Mouse (Mus musculus) intestine, embryonic 16.5 days (tissue): ENCODE data around the gene Nek8. TPM values are rescaled to one million over a fixed set of nuclear protein-coding genes. Genes with fewer than 3 reads are reported as not detected.
"Not testable (repeated sequence)": the region's sequence is repeated elsewhere in the genome, so short reads cannot be mapped to it uniquely, and the experiment has no call there.

Source experiments
- ATAC-seq: fragments of 200-750 bp; cut with Nextera tagmentation; 2 replicates; pipeline ENCODE4 v1.8.0; 2017; ENCODE audit warnings: moderate TSS enrichment, moderate library complexity
- H3K27ac ChIP-seq: fragments of 300-500 bp; sonication (generic); 2 replicates; pipeline ENCODE4 v1.5.1; 2014; ENCODE audit warnings: mild to moderate bottlenecking, low read length
- H3K27me3 ChIP-seq: fragments of 300-500 bp; sonication (generic); replicated peaks from 2 replicates; pipeline ENCODE4 v1.6.1; 2014; ENCODE audit warnings: low read length, control low read depth, mixed read lengths; ENCODE audit not compliant: control insufficient read depth, insufficient read depth
- H3K36me3 ChIP-seq: fragments of 300-500 bp; sonication (generic); 2 replicates; pipeline ENCODE4 v1.6.1; 2014; ENCODE audit warnings: low read length, control low read depth; ENCODE audit not compliant: control insufficient read depth, insufficient read depth
- H3K4me1 ChIP-seq: fragments of 300-500 bp; sonication (generic); 2 replicates; pipeline ENCODE4 v1.6.1; 2014; ENCODE audit warnings: low read length, control low read depth, mixed read lengths; ENCODE audit not compliant: control insufficient read depth, insufficient read depth
- H3K4me2 ChIP-seq: fragments of 300-500 bp; sonication (generic); 2 replicates; pipeline ENCODE4 v1.6.1; 2014; ENCODE audit warnings: low read depth, low read length, control low read depth
- H3K4me3 ChIP-seq: fragments of 300-500 bp; sonication (generic); 2 replicates; pipeline ENCODE4 v1.5.1; 2014; ENCODE audit warnings: mild to moderate bottlenecking, low read length
- H3K9ac ChIP-seq: fragments of 300-500 bp; sonication (generic); 2 replicates; pipeline ENCODE4 v1.6.1; 2014; ENCODE audit warnings: low read depth, low read length
- H3K9me3 ChIP-seq: fragments of 300-500 bp; sonication (generic); 2 replicates; pipeline ENCODE4 v1.6.1; 2016; ENCODE audit warnings: low read length, control low read depth; ENCODE audit not compliant: control insufficient read depth
- WGBS: fragments of 180-500 bp; shearing (Covaris S2); extraction: QIAGEN DNeasy Blood & Tissue Kit; methylation state at CpG from one replicate; pipeline ENCODE4 v1.1.7; 2014; 5-methylcytosine and 5-hydroxymethylcytosine counted together
- polyA plus RNA-seq: library from polyadenylated mRNA; unstranded; fragments of >200 nt; fragmentation: Nextera tagmentation; extraction: Ambion mirVana; gene quantifications from 2 replicates; pipeline ENCODE4 v1.2.1, GENCODE M21; 2015

Nek8 gene
- polyA plus RNA-seq, 1 experiment from 2014 or later: 17.1 TPM

DNA sequence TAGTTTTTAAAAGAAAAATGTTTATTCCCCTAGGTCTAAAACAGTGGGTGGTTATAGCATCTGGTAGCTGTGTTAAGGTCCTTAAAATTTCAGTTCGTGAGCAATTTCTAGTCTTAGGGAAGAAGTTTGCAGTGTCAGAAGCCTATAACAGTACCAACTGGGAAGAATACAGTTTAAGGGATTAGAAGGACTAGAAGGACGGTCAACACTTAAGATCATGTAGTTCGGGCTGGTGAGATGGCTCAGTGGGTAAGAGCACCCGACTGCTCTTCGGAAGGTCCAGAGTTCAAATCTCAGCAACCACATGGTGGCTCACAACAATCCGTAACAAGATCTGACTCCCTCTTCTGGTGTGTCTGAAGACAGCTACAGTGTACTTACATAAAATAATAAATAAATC is 8.2 kb upstream of the Nek8 start:
- ATAC-seq, H3K9me3 ChIP-seq, H3K36me3 ChIP-seq, H3K4me3 ChIP-seq, H3K27ac ChIP-seq, H3K4me2 ChIP-seq, H3K27me3 ChIP-seq, H3K9ac ChIP-seq: not testable (repeated sequence)
- peaks cover 28% of the 10 kb centered on the region for H3K4me1 ChIP-seq
- 90% methylated on average over 6 of the region's 6 CpGs for WGBS

DNA sequence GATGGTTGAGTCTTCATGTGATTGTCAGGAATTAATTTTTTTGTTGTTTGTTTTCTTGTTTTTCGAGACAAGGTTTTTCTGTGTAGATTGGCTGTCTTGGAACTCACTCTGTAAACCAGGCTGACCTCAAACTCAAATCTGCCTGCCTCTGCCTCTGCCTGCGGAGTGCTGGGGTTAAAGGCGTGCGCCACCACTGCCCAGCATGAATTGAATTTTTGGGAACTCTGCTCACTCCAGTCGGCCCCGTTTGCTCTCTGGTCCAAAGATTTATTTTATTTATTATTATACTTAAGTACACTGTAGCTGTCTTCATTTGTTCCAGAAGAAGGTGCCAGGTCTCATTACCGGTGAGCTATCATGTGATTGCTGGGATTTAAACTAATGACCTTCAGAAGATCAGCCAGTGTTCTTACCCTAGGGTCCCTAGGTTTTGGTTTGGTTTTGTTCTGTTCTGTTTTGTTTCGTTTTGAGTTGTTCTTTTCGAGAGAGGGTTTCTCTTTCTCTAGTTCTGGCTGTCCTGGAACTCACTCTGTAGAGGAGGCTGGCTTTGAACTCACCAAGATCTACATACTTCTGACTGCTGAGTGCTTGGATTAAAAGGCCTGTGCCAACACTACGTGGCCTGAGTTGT is 7.5 kb upstream of the Nek8 start:
- Histone ChIP-seq H3K4me3 (peak overlapping the region; percentile 94), H3K9me3 (no peaks in the 10 kb centered on the region), H3K27me3 (no peaks in the 10 kb centered on the region), H3K4me2 (peak overlapping the region; percentile 35), H3K27ac (no peak overlapping the region), H3K36me3 (peaks cover 3% of the 10 kb centered on the region), H3K4me1 (peaks cover 32% of the 10 kb centered on the region), H3K9ac (no peak overlapping the region)
- WGBS: 52% methylated on average over 10 of the region's 10 CpGs
- ATAC-seq: no peak

DNA sequence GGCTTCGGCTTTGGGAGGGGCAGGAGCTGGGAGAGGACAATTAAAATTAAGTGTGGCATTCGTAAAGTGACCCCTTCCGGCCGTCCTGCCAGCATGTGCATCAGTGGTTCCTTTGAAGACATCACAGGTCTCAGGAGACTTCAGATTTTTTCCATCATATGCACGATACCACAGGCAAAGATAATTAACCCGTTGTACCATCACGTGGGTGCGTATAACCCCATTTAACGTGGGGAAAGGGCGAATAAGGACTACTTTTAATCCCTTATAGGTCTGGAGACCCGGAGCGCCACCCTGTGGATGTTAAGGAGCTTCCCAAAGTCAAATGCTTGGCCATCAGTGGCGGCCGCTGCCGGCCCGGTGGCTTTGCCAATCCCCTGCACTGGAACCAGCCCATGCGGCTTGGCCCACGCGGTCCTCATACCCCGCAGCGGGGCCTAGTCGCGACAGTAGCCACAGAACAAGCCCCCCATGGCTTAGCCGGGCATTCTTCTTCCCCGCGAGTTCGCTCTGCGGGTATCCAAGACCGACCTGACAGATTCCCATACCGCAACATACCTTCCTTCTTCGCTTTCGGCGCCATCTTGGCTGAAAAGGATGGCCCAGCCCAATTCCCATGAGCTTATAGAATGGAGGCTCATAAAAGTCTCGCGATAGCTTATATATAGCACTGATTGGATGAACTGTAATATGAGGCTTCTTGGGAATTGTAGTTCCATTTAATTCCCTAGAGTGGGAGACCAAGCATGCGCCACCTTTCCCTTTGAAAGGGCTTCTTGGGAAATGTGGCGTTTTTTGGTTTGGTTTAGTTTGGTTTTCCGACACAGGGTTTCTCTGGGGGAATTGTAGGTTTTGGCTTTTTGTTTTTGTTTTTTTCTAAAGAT is 6.7 kb upstream of the Nek8 start, which contains the start of gene Rpl23a:
Rpl23a (minus strand) TSS at position 624 of the 884 bp plus-strand sequence.
- Histone ChIP-seq H3K9me3 (no peaks in the 10 kb centered on the region), H3K4me2 (peak within 1 kb of the TSS; percentile 68), H3K27me3 (no peaks in the 10 kb centered on the region), H3K4me1 (peaks cover 33% of the 10 kb centered on the region), H3K27ac (peak within 1 kb of the TSS; percentile 94), H3K9ac (peak within 1 kb of the TSS; percentile 97), H3K36me3 (peaks cover 3% of the 10 kb centered on the region), H3K4me3 (peak within 1 kb of the TSS; percentile 94)
- ATAC-seq: peak; percentile 81
- under 1% methylated on average over 38 of the region's 38 CpGs for WGBS

DNA sequence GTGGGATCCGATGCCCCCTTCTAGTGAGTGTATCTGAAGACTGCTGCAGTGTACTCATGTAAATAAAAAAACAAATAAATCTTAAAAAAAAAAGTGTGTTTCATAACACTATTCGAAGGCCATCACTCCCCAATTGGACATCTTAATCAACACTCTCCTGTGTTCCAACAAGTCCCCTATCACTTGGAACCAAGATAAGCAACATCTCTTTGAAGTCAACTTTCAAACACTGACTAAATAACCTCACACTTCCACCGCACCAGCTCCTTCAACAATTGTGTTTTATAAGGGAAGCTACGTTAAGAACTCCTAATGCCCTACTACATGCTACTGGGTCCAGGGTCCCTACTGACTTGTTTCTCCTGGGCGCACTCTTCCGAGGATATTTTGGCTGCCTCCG is 6.0 kb upstream of the Nek8 start:
- WGBS: 2% methylated on average over 7 of the region's 7 CpGs
- peak overlapping the region; percentile 68 for H3K4me2 ChIP-seq
- no peaks in the 10 kb centered on the region for H3K9me3 ChIP-seq
- ATAC-seq: no peak
- H3K27ac ChIP-seq: peak overlapping the region; percentile 94
- peaks cover 3% of the 10 kb centered on the region for H3K36me3 ChIP-seq
- H3K9ac ChIP-seq: peak overlapping the region; percentile 97
- H3K4me3 ChIP-seq: peak overlapping the region; percentile 94
- H3K27me3 ChIP-seq: no peaks in the 10 kb centered on the region
- peaks cover 36% of the 10 kb centered on the region for H3K4me1 ChIP-seq

DNA sequence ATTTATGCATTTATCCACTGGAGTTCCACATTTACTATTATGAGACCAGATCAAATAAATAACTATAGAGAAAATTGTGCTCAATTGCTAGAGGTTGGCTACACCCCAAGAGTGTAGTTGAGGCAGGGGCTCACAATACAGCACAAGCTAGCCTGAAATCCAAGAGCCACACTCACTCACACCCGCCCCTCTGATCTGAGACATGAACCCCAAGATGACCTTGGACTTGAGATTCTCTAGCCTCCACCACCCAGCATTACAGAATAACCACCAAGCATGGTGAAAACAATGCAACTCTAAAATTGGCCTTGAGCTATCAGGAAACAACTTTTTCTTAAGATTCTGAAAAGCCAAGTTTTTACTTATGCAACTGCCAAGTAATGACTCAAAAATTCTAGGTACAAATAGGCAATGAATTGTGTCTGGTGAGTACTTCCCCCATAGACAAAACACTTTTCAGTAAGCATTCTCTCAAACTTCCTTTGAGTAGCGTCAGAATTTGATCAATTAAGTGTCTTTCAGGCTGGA is 5.4 kb upstream of the Nek8 start:
- H3K9me3 ChIP-seq: no peaks in the 10 kb centered on the region
- peak overlapping the region; percentile 94 for H3K4me3 ChIP-seq
- peaks cover 3% of the 10 kb centered on the region for H3K36me3 ChIP-seq
- H3K27ac ChIP-seq: 0 out of 2 replicates have a peak overlapping the region, but pooled peaks have one; percentile 13
- no peak for ATAC-seq
- H3K9ac ChIP-seq: peak overlapping the region; percentile 97
- H3K4me2 ChIP-seq: peak overlapping the region; percentile 68
- H3K4me1 ChIP-seq: peaks cover 41% of the 10 kb centered on the region
- 35% methylated on average over 2 of the region's 2 CpGs for WGBS
- H3K27me3 ChIP-seq: no peaks in the 10 kb centered on the region

DNA sequence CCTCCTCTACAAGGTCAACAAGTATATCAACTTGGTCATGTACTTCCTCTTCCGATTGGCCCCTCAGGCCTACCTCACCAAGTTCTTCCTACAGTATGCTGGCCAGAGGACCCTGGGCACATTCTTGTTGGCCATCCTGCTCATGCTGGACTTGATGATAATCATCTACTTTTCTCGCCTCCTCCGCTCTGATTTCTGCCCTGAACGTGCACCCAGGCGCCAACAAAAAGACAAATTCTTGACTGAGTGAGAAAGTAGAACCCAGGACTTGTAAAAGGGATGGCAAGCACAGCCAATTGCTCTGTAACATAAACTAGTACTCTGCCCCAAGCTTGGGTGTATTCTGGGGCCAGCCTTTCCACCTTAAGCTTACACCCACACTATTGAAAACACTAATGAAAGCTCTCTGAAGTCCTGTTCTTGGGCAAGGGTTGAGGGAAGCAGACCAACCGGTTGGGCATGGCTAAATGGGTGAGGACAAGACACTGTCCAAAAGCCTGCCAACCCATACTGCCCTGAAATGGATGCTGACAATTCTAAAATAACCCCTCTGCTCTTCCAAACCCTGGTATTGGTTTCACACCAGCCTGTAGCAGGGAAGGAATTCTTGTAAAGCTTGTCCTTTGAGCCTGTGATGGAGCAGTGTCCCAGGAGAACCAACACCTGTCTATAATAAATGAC is 3.7 kb upstream of the Nek8 start:
- peak overlapping the region; percentile 99 for H3K27ac ChIP-seq
- 59% methylated on average over 6 of the region's 6 CpGs for WGBS
- ATAC-seq: no peak
- no peaks in the 10 kb centered on the region for H3K9me3 ChIP-seq
- H3K4me2 ChIP-seq: peak overlapping the region; percentile 94
- peak overlapping the region; percentile 73 for H3K4me3 ChIP-seq
- H3K9ac ChIP-seq: peak overlapping the region; percentile 43; the same call in 1 of the 2 replicates
- no peaks in the 10 kb centered on the region for H3K27me3 ChIP-seq
- peaks cover 46% of the 10 kb centered on the region for H3K4me1 ChIP-seq
- H3K36me3 ChIP-seq: peaks cover 3% of the 10 kb centered on the region

DNA sequence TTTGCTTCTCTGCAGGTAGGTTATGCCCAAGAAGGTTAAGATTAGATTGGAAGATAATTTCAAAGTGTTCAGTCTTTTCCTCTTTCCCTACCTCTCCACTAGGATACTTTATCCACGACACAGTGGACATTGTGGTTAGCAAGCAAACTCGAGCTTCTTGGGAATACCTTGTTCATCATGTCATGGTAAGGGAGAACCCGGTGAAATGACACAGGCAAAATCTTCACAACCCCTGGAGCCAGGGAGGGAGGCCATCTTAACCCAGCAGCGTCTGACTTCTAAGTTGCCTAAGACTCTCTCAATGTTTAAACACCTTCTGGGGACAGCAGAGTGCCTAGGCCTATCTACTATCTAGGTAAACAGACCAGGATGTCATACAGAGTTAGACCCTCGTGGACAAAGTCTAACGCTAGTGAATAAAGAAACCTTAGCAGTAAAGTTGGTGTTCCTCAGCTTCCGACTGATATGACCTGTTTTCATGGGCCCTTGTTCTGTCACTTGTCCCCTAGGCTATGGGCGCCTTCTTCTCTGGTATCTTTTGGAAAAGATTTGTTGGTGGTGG is 3.0 kb upstream of the Nek8 start:
- Histone ChIP-seq H3K4me3 (peak overlapping the region; percentile 73), H3K27me3 (no peaks in the 10 kb centered on the region), H3K9me3 (no peaks in the 10 kb centered on the region), H3K9ac (peak overlapping the region; percentile 89), H3K4me1 (peaks cover 50% of the 10 kb centered on the region), H3K27ac (peak overlapping the region; percentile 99), H3K4me2 (peak overlapping the region; percentile 94), H3K36me3 (peaks cover 3% of the 10 kb centered on the region)
- 20% methylated on average over 8 of the region's 8 CpGs for WGBS
- ATAC-seq: no peak

DNA sequence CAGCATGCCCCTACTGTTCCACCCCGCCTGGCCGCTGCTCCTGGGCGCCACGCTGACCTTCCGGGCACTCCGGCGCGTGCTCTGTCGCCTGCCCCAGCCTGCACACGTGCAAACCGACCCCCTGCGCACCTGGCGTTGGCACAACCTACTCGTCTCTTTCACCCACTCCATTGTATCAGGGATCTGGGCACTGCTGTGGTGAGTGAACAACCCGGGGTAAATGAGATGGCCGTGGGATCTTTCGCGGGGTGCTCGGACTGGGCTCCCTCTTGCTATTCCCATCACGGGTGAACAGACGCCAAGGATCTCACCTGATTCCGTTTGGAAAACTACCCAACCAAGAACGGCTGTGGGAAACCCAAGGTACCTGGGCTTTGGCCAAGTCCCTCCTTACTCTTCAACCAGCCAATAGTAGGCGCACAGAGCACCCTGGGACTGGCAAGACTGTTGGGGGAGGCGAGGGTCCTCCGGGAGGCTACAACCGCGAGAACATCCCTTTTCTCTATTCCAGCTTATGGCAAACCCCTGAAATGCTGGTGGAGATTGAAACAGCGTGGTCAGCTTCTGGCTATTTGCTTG is 2.5 kb upstream of the Nek8 start:
- under 1% methylated on average over 29 of the region's 29 CpGs for WGBS
- peak; percentile 8 for ATAC-seq

More for the DNA sequence above, 2.5 kb upstream of the Nek8 start:
- Histone ChIP-seq H3K4me3 (peak overlapping the region; percentile 73), H3K4me1 (peaks cover 50% of the 10 kb centered on the region), H3K27me3 (no peaks in the 10 kb centered on the region), H3K9ac (peak overlapping the region; percentile 89), H3K9me3 (no peaks in the 10 kb centered on the region), H3K27ac (peak overlapping the region; percentile 99), H3K4me2 (peak overlapping the region; percentile 94), H3K36me3 (peaks cover 3% of the 10 kb centered on the region)
